Mouse (Mus musculus) mouse embryonic stem cell (cell line): ENCODE data around the gene Exoc6b.

Experiments used
- in situ Hi-C, 2 experiments: fragments of 300-500 bp; cut with MboI; formaldehyde crosslinking; loops; 1 replicate in 1 of 2; 3 replicates in 1 of 2; pipeline ENCODE4 v1.14.3; 2019 to 2020; ENCODE audit warnings: low sequenced_read_pairs in 2 of 2, low pct_unique_long_range_greater_than_20kb in 1 of 2, mixed read lengths in 1 of 2; ENCODE audit not compliant: unreplicated experiment in 1 of 2

Exoc6b gene

DNA sequence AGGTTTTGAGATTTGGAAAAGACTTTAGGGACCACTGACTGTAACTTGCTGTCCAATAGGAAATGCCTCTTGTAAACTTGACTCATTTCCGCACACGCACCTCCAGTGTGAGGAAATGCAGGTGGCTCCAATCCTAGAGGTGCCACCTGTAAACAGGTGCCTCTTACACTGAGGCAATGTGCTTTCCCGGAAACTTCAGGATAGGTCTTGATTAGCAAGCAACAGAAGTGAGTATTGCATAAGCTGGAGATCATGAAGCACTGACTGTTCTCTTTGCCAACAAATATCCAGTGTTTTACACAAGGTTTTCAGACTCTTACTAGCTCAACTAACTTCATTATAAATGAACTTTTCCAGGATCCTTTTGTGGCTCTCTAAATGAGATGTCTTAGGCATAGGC is 377.4 kb downstream of the Exoc6b start:
- in situ Hi-C loops: no loop called here

DNA sequence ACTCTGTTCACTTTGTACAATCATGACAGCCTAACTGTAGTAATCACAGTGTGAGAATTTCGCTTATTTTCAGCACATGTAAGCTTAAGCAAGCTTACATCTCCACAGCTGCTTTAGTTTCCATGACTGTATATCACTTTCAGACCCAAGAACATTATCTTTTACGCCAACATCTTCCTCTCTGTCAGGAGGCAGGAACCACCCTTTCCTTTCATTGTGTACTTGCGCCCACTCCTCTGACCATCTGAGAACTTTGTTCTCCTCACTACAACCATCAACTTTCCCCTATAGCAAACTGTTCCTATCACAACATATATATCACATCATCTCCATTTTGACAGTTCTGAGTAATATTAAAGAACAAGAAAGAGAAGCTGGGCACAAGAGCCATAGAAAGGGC is 391.5 kb downstream of the Exoc6b start:
- in situ Hi-C loops: no loop called here

DNA sequence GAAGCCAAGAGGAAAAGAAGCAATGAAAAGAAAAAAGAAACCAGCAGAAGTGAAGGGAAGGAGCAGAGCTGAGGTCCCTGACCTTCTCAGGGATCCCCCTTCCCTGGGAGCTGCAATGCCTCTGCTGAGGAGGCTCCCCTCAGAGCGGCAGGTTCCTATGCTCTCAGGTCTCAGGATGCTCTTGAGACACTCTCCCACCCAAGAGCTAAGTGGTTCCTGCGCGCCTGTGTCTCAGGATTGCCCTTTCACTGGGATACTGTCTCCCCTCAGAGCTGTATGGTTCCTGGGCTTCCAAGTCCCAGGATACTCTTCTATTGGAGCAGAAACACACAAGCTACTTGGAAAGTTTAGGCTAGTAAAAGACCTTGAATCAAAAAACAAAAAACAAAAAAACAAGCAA is 394.4 kb downstream of the Exoc6b start:
- in situ Hi-C loops: no loop called here

DNA sequence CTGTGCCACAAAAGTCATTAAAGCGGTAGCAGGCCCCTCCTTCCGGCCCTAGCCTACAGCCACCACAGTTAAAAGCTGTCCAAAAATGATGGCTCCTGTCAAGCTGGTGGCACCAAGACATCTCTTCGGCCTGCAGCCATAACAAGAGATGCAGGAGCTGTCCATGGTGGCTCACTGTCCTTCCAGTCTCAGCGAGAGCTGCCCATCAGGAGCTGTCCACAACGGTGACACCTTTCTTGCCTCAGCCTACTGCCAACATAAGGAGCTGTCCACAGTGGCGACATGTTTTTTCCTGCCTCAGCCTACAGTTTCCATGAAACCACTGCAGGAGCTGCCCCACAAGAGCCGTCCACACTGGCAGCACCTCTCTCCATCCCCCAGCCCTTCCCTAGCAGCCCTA is 395.2 kb downstream of the Exoc6b start:
- in situ Hi-C loops: no loop called here

DNA sequence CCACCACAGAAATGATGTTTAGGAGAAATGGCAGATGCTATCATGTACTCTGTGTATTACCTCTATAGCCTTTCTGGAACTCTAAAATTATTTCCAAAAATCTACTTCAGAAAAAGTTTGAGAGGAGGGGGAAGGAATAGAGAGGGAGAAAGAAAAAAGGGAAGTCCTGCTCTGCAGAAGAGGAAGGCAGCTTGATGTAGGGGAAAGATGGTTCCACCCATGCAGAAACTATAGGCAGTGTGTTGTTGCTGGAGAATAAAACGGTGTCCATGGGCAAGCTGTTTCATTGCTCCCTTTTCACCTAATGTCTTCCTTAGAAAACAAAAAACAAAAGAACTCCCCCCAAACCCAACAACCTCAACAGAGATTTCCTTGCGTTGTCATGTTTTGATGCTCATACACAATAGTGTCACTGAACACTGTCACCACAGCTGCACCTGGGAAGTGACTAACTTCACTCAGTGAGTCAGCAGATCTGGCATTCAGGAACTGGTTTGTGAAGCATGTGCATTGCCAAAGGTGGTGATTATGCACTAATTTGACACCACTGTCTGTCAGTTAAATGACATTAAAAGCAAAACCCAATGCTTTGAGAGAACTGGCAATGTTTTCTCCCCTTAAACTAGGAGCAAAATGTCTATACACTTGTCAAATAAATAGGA is 407.7 kb downstream of the Exoc6b start:
- in situ Hi-C loops: no loop called here

DNA sequence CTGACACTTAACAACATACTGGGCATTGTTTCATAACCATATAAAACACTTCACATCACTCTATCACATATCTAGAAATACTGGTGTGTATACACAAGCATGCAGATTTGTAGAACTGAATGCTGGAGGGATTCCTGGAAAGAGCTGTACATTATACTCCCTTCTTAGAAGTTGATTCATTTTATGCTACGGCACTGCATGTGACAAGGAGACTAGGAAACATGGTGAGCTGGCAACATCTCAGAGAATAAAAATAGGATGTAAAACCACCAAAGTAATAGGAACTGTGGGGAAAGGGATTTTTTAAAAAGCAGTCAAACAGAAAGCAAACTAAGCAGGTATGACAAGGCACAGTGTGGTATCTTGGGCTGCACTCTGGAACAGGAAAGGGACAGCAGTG is 408.3 kb downstream of the Exoc6b start:
- in situ Hi-C loops: no loop called here

DNA sequence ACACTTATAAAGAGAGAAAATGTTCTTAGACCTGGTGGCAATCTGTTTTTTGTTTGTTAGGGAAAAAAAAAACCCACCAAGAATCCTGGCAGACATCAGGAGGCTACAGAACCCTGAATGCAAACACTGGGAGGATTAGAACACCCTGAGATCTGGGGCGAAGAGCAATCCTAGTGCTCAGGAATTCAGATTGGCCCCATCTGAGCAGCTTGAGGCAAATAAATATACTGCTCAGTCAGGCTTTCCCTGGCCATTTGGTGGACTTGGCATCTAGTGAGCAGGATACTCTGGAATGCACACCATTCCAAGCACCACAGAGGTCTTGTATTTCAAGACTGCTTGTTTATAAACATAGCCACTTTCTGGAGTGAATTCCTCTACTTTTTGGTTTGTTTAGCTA is 412.2 kb downstream of the Exoc6b start:
- in situ Hi-C loops: no loop called here

DNA sequence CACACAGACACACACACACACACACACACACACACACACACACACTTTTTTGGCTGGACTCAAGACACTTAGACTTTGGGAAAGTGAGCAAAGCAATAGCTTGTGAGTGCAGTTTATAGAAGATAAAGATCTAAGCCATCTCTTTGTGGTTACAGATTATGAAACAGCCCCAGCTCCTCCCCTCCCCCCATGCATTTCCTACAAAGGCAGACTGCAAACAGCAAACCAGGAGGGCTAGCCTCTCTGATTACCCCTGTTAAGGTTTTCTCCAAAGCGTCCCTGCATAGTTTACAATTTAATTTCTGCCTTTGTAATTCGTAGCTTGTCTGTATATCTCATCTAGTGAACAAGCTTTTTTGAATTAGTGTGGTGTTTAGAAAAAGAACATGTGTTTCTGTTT is 412.6 kb downstream of the Exoc6b start:
- in situ Hi-C loops: no loop called here

DNA sequence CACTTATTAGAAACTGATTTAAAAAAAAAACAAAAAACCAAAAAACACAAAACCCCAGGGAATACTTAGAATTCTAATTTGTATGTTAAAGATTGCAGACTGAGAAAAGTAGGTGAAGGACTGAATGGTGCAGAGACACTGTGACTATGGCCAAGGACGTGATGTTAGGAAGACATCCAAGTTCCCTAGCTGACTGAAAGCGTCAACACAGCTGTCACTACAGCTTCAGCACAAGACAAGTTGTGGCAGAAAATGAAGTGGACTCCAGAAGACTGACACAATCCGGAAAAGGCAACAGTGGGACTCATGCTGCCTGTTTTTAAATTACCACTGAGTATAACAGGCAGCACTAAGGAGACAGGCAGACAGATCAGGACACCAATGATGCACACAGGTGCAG is 417.4 kb downstream of the Exoc6b start:
- in situ Hi-C loops: no loop called here

DNA sequence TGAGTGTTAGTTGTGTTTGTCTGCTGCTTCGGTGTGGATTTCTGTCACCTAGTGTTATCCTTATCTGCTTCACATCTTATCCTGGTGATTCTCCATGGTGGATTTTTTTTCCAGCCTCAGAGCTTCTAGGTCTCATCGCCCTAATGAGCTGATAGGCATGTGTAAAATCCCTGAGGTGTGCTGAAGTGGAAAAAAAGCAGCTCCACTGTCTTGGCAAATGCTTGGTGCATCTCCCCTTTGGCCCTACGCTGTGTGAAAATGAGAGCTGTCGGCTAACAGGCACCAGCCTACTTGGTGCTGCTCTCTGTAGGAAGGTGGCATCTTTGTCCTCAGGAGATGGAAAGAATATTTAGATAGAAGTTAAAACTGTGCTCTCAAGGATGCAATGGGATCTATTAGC is 422.1 kb downstream of the Exoc6b start:
- in situ Hi-C loops: no loop called here

DNA sequence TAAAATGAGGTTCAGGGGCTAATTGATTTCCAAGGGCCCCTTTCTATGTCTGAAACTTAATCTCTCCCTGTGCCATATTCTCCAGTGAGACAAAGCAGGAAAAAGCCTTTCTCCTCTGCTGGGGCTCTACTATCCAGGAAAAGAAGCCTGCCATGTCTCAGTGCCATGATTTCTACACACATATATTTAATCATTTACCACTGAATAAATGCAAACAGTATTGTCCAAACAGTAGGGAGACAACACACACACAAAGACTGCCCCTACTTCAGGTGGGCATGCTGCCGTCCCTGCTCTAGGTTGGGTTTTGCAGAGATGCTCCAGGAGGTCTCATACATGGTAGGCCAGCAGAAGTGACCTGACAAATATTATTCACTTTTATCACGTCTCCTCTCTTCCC is 422.6 kb downstream of the Exoc6b start:
- in situ Hi-C loops: no loop called here

DNA sequence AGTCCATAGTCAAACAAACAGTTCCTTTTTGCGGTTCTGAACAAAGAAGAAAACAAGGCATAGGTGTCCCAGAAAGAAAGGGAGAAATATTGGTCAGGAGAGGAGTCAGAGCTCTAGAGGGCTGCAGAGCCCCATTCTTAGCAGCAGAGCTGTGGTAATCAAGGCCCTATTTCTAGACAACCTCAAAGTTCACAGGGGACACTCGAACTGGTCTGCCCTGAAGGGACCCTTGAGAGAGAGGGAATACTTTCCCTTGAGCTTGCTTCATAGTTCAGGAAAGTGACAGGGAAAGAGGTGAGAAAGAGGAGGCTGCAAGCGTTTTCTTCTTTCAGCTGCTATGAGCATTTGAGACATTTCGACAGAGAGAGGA is 428.3 kb downstream of the Exoc6b start:
- in situ Hi-C loops: no loop called here

DNA sequence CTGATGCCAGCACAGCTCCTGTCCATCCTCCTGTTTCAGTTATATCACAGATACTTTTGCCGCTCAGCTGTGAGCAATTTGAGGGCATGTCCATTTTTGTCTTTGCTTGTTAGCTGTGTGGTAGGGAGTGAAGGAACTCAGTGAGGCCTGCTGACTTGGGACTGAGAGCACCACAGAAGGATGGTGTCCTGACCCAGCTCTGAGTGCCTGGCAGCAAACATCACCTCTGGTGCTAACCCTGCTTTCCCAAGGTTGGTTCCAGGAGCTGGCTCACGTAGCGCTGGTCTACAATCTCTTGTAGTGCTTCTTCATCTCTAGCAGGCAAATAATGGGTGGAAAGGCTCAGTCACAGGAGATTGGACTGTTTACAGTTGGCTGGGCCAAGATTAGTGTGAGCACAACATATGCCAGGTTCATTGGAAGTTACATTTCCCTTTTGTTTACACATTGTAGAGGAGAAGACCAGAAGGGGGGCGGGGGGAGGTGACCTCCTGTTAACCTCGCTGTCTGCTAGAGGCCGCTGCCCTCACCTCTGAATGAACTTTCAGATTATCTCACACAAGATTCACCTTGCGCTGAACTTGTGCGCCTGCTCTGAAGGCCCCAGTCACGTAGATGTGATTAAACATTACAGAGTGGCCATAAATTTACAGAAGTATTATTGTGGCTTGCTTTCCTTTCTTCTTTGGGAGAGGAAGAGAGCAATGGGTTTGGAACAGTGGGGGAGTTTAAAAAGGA is 428.8 kb downstream of the Exoc6b start:
- in situ Hi-C loops: no loop called here

DNA sequence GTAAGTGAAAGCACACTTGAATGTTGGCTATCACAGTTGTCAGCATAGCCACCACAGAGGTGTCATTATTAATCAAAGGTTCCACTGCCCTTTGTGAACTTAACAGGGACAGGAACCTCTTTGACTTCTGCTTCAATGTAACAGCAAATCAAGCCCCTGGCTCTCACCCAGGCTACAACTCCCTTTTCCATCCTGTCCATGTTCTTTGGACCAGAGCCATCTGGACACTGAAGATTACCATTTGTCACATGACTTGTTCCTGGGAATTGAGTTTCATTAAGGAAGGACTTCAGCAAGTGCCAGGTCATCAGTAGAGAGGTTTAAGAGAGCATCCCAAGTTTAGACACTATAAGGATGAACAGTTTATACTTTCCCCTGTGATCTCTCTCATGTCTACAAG is 431.1 kb downstream of the Exoc6b start:
- in situ Hi-C loops: no loop called here

DNA sequence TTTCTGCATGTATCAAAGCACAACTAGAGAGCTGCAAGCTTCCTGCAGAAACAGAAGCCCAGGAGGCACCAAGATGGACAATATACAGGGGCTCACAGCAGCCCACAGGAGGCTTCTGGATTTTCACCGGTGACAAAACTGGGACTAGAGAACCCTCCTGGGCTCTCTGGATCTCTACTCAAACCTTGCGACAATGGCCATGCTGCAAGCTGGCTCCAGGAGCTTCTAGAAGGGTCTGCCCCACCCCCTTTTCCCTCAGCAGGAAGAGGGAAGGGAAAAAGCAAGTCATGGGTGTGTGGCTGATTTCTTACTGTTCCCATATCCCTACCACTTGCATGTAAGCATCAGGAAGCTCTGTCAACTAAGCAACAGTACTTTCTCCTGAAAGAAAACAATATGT is 437.7 kb downstream of the Exoc6b start:
- in situ Hi-C loops: no loop called here

DNA sequence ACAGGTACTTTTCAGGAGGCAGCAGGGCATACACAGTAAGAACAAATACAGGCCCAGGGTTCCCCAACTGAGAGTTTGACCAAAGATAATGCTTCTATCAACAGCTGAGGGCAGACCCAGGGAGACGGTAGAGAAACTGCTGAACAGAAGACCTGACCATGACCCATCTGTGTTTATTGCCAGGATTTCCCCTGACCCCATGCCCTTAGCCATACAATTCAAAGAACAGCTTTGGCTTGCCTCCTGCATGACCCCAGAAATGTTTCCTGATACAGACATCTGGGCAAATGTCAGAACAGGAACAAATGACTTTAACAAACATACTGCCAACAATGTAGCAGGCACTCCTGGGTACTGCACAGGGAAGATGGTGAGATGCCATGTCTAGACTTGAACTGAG is 439.0 kb downstream of the Exoc6b start:
- in situ Hi-C loops: no loop called here

DNA sequence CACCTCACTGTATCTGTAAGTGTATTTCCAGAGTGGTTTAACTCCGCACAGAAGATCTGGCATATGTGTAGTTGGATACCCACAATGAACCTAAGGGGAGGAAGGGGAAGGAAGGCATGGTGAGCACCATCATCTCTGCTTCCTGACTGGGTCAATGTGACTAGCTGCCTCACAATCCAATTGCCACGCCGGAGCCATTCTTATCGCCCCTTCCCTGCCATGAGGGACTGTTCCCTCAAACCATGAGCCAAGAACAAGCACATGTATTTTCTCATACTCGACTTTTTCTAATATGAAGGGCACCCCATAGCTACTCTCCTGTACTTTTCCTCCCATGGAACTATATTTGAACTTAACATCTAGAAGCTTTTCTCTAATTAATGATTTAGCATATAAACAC is 440.5 kb downstream of the Exoc6b start:
- in situ Hi-C loops: no loop called here

DNA sequence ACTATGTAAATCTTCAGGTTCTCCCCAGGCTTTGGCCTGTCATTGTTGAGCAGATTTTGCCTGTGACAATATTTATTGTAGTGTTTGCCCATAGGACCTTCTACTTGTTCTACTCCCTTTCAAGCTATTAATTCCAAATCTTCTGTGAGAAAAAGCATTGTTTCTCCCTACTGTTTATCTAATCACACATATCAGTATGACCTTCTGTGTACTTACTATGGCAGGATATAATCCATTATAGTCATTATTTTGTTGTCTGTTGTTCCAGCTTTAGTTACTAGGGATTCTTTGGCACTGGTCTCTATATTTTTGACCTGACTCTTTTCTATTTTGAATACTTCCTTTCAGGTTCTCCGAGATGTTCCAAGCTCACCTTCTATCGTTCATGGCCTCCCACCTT is 442.9 kb downstream of the Exoc6b start:
- in situ Hi-C loops: no loop called here

DNA sequence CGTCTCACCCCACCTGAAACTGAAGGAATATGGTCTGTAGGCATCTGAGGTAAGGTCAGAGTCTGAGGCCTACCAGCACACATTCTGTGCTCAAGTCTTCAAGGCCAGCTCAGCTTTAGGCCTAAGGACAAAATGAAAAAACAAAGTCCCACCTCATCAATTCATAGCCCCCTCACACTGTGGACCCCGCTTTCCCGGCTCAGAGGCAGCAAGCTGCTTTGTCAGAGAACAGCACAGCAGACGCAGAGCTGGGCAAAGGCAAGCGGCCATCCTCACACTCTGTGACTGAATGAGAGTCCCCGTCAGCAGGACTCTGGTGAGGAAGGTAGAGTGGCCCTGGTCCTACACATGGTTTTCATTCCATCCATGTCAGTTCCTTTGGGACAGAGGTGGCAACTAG is 450.1 kb downstream of the Exoc6b start:
- in situ Hi-C loops: no loop called here

DNA sequence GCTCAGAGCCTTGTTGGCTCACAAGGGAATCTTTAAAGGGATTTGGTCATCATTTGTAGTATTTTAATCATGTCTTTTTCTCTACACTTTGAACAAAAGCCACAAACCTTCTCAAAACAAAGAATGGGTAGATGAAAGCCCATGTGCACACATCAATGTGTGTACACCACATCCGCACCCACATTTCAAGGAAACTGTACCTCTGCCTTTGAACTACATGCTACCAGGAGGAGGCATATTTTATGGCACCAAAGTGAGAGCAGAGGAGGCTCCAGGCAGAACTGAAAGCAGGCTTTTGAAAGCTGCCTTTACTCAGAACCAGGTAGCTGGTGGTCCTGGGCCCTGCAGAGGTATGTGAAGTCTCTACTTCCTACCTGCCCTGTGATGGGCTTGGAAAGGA is 452.3 kb downstream of the Exoc6b start:
- in situ Hi-C loops: no loop called here
